Mouse (Mus musculus) MEL (cell line): ENCODE data around the gene Urah. TPM values are rescaled to one million over a fixed set of nuclear protein-coding genes. Genes with fewer than 3 reads are reported as not detected.
A peak's percentile ranks its signal among the peaks of the same experiment; 100 is the strongest.

ENCODE experiments used
- DNase-seq: peaks from one replicate; pipeline ENCODE4 v3.0.0; 2011; ENCODE audit warnings: low read depth, low spot score
- H3K27ac ChIP-seq: 2 replicates; pipeline ENCODE4 v1.5.1; 2012; ENCODE audit warnings: low read depth, mild to moderate bottlenecking, control low read depth, low read length, moderate library complexity; ENCODE audit not compliant: control insufficient read depth
- H3K27me3 ChIP-seq, 2 experiments: fragments of 150-350 bp in 1 of 2; sonication (generic) in 1 of 2; 2 replicates each; pipeline ENCODE4 v1.6.1; 2012; ENCODE audit warnings: low read length in 2 of 2, mild to moderate bottlenecking in 2 of 2, improper control_type of control experiment in 1 of 2, moderate library complexity in 1 of 2; ENCODE audit not compliant: insufficient read depth in 2 of 2, control insufficient read depth in 1 of 2
- H3K36me3 ChIP-seq, 2 experiments: 2 replicates each; pipeline ENCODE4 v1.6.1; 2012 to 2014; ENCODE audit warnings: low read length in 2 of 2, improper control_type of control experiment in 1 of 2, inconsistent platforms in 1 of 2, mild to moderate bottlenecking in 1 of 2; ENCODE audit not compliant: insufficient read depth in 2 of 2, control insufficient read depth in 1 of 2
- H3K4me1 ChIP-seq, 2 experiments: fragments of 150-350 bp in 1 of 2; sonication (generic) in 1 of 2; 2 replicates each; pipeline ENCODE4 v1.6.1; 2012; ENCODE audit warnings: low read length in 2 of 2, improper control_type of control experiment in 1 of 2, mild to moderate bottlenecking in 1 of 2; ENCODE audit not compliant: insufficient read depth in 2 of 2, control insufficient read depth in 1 of 2
- H3K4me3 ChIP-seq, 2 experiments: fragments of 150-350 bp in 1 of 2; sonication (generic) in 1 of 2; 2 replicates each; pipeline ENCODE4 v1.5.1; 2012; ENCODE audit warnings: low read depth in 2 of 2, low read length in 2 of 2, mild to moderate bottlenecking in 2 of 2, moderate library complexity in 2 of 2, control low read depth in 1 of 2, improper control_type of control experiment in 1 of 2; ENCODE audit not compliant: control insufficient read depth in 1 of 2, insufficient read depth in 1 of 2
- H3K79me2 ChIP-seq: 2 replicates; pipeline ENCODE4 v1.6.1; 2012; ENCODE audit warnings: mild to moderate bottlenecking, low read length, moderate library complexity; ENCODE audit not compliant: control insufficient read depth, poor library complexity, insufficient read depth
- H3K9ac ChIP-seq: 2 replicates; pipeline ENCODE4 v1.6.1; 2012; ENCODE audit warnings: low read depth, mild to moderate bottlenecking, control low read depth, low read length, moderate library complexity; ENCODE audit not compliant: control insufficient read depth, poor library complexity, severe bottlenecking
- H3K9me3 ChIP-seq: fragments of 150-350 bp; sonication (generic); replicated peaks from 2 replicates; pipeline ENCODE4 v1.6.1; 2012; ENCODE audit warnings: mild to moderate bottlenecking, low read length, improper control_type of control experiment, moderate library complexity; ENCODE audit not compliant: insufficient read depth
- BHLHE40 ChIP-seq: IDR thresholded peaks from 2 replicates; pipeline ENCODE4 v1.6.1; 2012; ENCODE audit warnings: low read depth, mild to moderate bottlenecking, inconsistent platforms, low read length, improper control_type of control experiment, borderline replicate concordance
- CHD2 ChIP-seq: IDR thresholded peaks from 2 replicates; pipeline ENCODE4 v1.6.1; 2011; ENCODE audit warnings: low read length, improper control_type of control experiment
- CTCF ChIP-seq, 3 experiments: IDR thresholded peaks in 2 of 3; conservative IDR thresholded peaks in 1 of 3; 2 replicates each; pipeline ENCODE4 v1.5.1; 2011 to 2012; ENCODE audit warnings: low read length in 3 of 3, low read depth in 2 of 3, mild to moderate bottlenecking in 2 of 3, improper control_type of control experiment in 1 of 3, inconsistent platforms in 1 of 3, mixed read lengths in 1 of 3, moderate library complexity in 1 of 3; ENCODE audit not compliant: control insufficient read depth in 1 of 3, insufficient read depth in 1 of 3, poor library complexity in 1 of 3, severe bottlenecking in 1 of 3
- E2F4 ChIP-seq: IDR thresholded peaks from 2 replicates; pipeline ENCODE4 v1.6.1; 2011; ENCODE audit warnings: low read depth, low read length, improper control_type of control experiment, borderline replicate concordance
- ELF1 ChIP-seq: IDR thresholded peaks from 2 replicates; pipeline ENCODE4 v1.6.1; 2014; ENCODE audit warnings: low read depth, mild to moderate bottlenecking, inconsistent platforms, low read length, improper control_type of control experiment, moderate library complexity
- EP300 ChIP-seq, 2 experiments: IDR thresholded peaks; 2 replicates each; pipeline ENCODE4 v1.6.1; 2011; ENCODE audit warnings: improper control_type of control experiment in 2 of 2, low read length in 2 of 2, low read depth in 1 of 2, mild to moderate bottlenecking in 1 of 2
- ETS1 ChIP-seq: IDR thresholded peaks from 2 replicates; pipeline ENCODE4 v1.6.1; 2012; ENCODE audit warnings: low read depth, mild to moderate bottlenecking, inconsistent platforms, low read length, improper control_type of control experiment, moderate library complexity
- GABPA ChIP-seq: IDR thresholded peaks from 2 replicates; pipeline ENCODE4 v1.6.1; 2012; ENCODE audit warnings: low read depth, mild to moderate bottlenecking, inconsistent platforms, low read length, improper control_type of control experiment, moderate library complexity
- GATA1 ChIP-seq: IDR thresholded peaks from 2 replicates; pipeline ENCODE4 v1.6.1; 2011; ENCODE audit warnings: low read depth, low read length, improper control_type of control experiment
- HCFC1 ChIP-seq: IDR thresholded peaks from 2 replicates; pipeline ENCODE4 v1.6.1; 2012; ENCODE audit warnings: low read depth, mild to moderate bottlenecking, inconsistent platforms, low read length, improper control_type of control experiment, moderate library complexity
- JUND ChIP-seq: IDR thresholded peaks from 2 replicates; pipeline ENCODE4 v1.6.1; 2011; ENCODE audit warnings: low read depth, mild to moderate bottlenecking, improper control_type of control experiment, low read length
- KAT2A ChIP-seq: conservative IDR thresholded peaks from 2 replicates; pipeline ENCODE4 v1.6.1; 2012; ENCODE audit warnings: low read depth, low read length, improper control_type of control experiment, inconsistent platforms
- MAX ChIP-seq: IDR thresholded peaks from 2 replicates; pipeline ENCODE4 v1.6.1; 2011; ENCODE audit warnings: low read length, improper control_type of control experiment
- MAZ ChIP-seq: IDR thresholded peaks from 2 replicates; pipeline ENCODE4 v1.6.1; 2012; ENCODE audit warnings: low read depth, mild to moderate bottlenecking, inconsistent platforms, low read length, improper control_type of control experiment
- MEF2A ChIP-seq: IDR thresholded peaks from 2 replicates; pipeline ENCODE4 v1.6.1; 2014; ENCODE audit warnings: low read depth, mild to moderate bottlenecking, inconsistent platforms, low read length, improper control_type of control experiment; ENCODE audit not compliant: poor library complexity, insufficient replicate concordance, severe bottlenecking; ENCODE audit errors: extremely low read depth
- MXI1 ChIP-seq: IDR thresholded peaks from 2 replicates; pipeline ENCODE4 v1.6.1; 2011; ENCODE audit warnings: mild to moderate bottlenecking, low read depth, low read length, improper control_type of control experiment
- MYB ChIP-seq: IDR thresholded peaks from 2 replicates; pipeline ENCODE4 v1.6.1; 2011; ENCODE audit warnings: mild to moderate bottlenecking, low read depth, low read length, improper control_type of control experiment
- MYC ChIP-seq: IDR thresholded peaks from 2 replicates; pipeline ENCODE4 v1.6.1; 2011; ENCODE audit warnings: low read depth, mild to moderate bottlenecking, low read length, improper control_type of control experiment, moderate library complexity
- NELFE ChIP-seq: IDR thresholded peaks from 2 replicates; pipeline ENCODE4 v1.6.1; 2011; ENCODE audit warnings: low read depth, low read length, improper control_type of control experiment
- NRF1 ChIP-seq: IDR thresholded peaks from 2 replicates; pipeline ENCODE4 v1.6.1; 2014; ENCODE audit warnings: low read depth, mild to moderate bottlenecking, inconsistent platforms, low read length, improper control_type of control experiment, moderate library complexity; ENCODE audit not compliant: poor library complexity, insufficient read depth, severe bottlenecking
- POLR2A ChIP-seq, 2 experiments: IDR thresholded peaks; 2 replicates each; pipeline ENCODE4 v1.6.1; 2011 to 2012; ENCODE audit warnings: low read length in 2 of 2, mild to moderate bottlenecking in 2 of 2, control low read depth in 1 of 2, improper control_type of control experiment in 1 of 2, low read depth in 1 of 2, moderate library complexity in 1 of 2; ENCODE audit not compliant: control insufficient read depth in 1 of 2, insufficient read depth in 1 of 2, poor library complexity in 1 of 2
- POLR2AphosphoS2 ChIP-seq: IDR thresholded peaks from 2 replicates; pipeline ENCODE4 v1.6.1; 2011; ENCODE audit warnings: low read length, improper control_type of control experiment
- POLR2AphosphoS5 ChIP-seq: IDR thresholded peaks from 2 replicates; pipeline ENCODE4 v1.6.1; 2012; ENCODE audit warnings: low read depth, borderline replicate concordance, mild to moderate bottlenecking, inconsistent platforms, low read length, moderate library complexity, mixed read lengths
- RAD21 ChIP-seq: IDR thresholded peaks from 2 replicates; pipeline ENCODE4 v1.6.1; 2011; ENCODE audit warnings: mild to moderate bottlenecking, low read depth, low read length, improper control_type of control experiment
- SIN3A ChIP-seq: IDR thresholded peaks from 2 replicates; pipeline ENCODE4 v1.6.1; 2012; ENCODE audit warnings: low read length, improper control_type of control experiment, inconsistent platforms
- SMC3 ChIP-seq: IDR thresholded peaks from 2 replicates; pipeline ENCODE4 v1.6.1; 2011; ENCODE audit warnings: low read depth, low read length, improper control_type of control experiment
- TAL1 ChIP-seq: IDR thresholded peaks from 2 replicates; pipeline ENCODE4 v1.6.1; 2012; ENCODE audit warnings: mild to moderate bottlenecking, inconsistent platforms, low read length, moderate library complexity, mixed read lengths
- TBP ChIP-seq: IDR thresholded peaks from 2 replicates; pipeline ENCODE4 v1.8.0; 2011; ENCODE audit warnings: low read depth, low read length, improper control_type of control experiment
- TCF12 ChIP-seq: IDR thresholded peaks from 2 replicates; pipeline ENCODE4 v1.6.1; 2014; ENCODE audit warnings: low read depth, mild to moderate bottlenecking, inconsistent platforms, low read length, improper control_type of control experiment, moderate library complexity
- UBTF ChIP-seq: IDR thresholded peaks from 2 replicates; pipeline ENCODE4 v1.6.1; 2012; ENCODE audit warnings: low read depth, mild to moderate bottlenecking, inconsistent platforms, low read length, improper control_type of control experiment, moderate library complexity, borderline replicate concordance; ENCODE audit not compliant: insufficient read depth
- USF1 ChIP-seq: IDR thresholded peaks from 2 replicates; pipeline ENCODE4 v1.6.1; 2014; ENCODE audit warnings: low read depth, mild to moderate bottlenecking, inconsistent platforms, low read length, improper control_type of control experiment, moderate library complexity
- USF2 ChIP-seq, 2 experiments: IDR thresholded peaks; 2 replicates each; pipeline ENCODE4 v1.6.1; 2011 to 2012; ENCODE audit warnings: improper control_type of control experiment in 2 of 2, low read length in 2 of 2, borderline replicate concordance in 1 of 2, inconsistent platforms in 1 of 2, low read depth in 1 of 2, mild to moderate bottlenecking in 1 of 2; ENCODE audit not compliant: insufficient read depth in 1 of 2
- ZC3H11A ChIP-seq: IDR thresholded peaks from 2 replicates; pipeline ENCODE4 v1.6.1; 2012; ENCODE audit warnings: low read depth, mild to moderate bottlenecking, inconsistent platforms, low read length, improper control_type of control experiment
- ZKSCAN1 ChIP-seq: IDR thresholded peaks from 2 replicates; pipeline ENCODE4 v1.6.1; 2012; ENCODE audit warnings: low read depth, mild to moderate bottlenecking, inconsistent platforms, low read length, improper control_type of control experiment, moderate library complexity
- ZMIZ1 ChIP-seq: IDR thresholded peaks from 2 replicates; pipeline ENCODE4 v1.6.1; 2012; ENCODE audit warnings: low read depth, mild to moderate bottlenecking, inconsistent platforms, low read length, improper control_type of control experiment, moderate library complexity
- ZNF384 ChIP-seq: IDR thresholded peaks from 2 replicates; pipeline ENCODE4 v1.6.1; 2012; ENCODE audit warnings: low read depth, mild to moderate bottlenecking, inconsistent platforms, low read length, improper control_type of control experiment
- polyA plus RNA-seq, 2 experiments: library from polyadenylated mRNA; stranded (reverse) in 1 of 2; unstranded in 1 of 2; fragments of >175 nt in 1 of 2; fragments of >200 nt in 1 of 2; gene quantifications; 2 replicates each; pipeline versions ENCODE4 v1.2.1 to v1.2.4; 2012; ENCODE audit warnings: low replicate concordance in 2 of 2, low read depth in 1 of 2; ENCODE audit not compliant: insufficient read length in 2 of 2, insufficient read depth in 1 of 2, missing spikeins in 1 of 2
- total RNA-seq: library from RNA; depleted of rRNA; stranded (reverse); fragments of 300-350 nt; gene quantifications from 2 replicates; pipeline ENCODE4 v1.2.3, GENCODE M21; 2012

Gene Urah
- total and polyA plus RNA-seq, 3 experiments, result not detected

GRCm38 (mm10) chr7:140856785-140857549 lies 22.1 kb downstream of the Urah start, which contains the start of gene Ric8a:
Ric8a (plus strand) TSS chr7:140856957.
- H3K9me3 ChIP-seq, result no peaks in the 10 kb centered on the region
- H3K27me3 ChIP-seq, result no peaks in the 10 kb centered on the region
- H3K27ac ChIP-seq, result peak within 1 kb of the TSS; percentile 89
- H3K4me3 ChIP-seq, result peak within 1 kb of the TSS; percentile 84 to 91
- DNase-seq, result peak; percentile 90
- H3K79me2 ChIP-seq, result peaks cover 37% of the 10 kb centered on the region
- peak within 1 kb of the TSS; percentile 80 for H3K9ac ChIP-seq
- H3K4me1 ChIP-seq, result peaks cover 3 to 19% of the 10 kb centered on the region in 2 experiments; a peak in 3 of 4 replicates
- peaks cover 2 to 8% of the 10 kb centered on the region in 2 experiments for H3K36me3 ChIP-seq
- TF ChIP-seq KAT2A (no peak; the same call in 1 of the 2 replicates), NELFE (peak; percentile 72), MEF2A (no peak), UBTF (no peak), TCF12 (peak; percentile 52; the same call in 1 of the 2 replicates), NRF1 (no peak), CHD2 (peak; percentile 50), RAD21 (no peak), GATA1 (no peak), USF2 (IDR thresholded peaks at IDR 0.05; ENCODE audit: borderline replicate concordance in 1 of 2, insufficient read depth in 1 of 2, low read depth in 1 of 2, low read length in 2 of 2) (no peak), GABPA (no peak), MXI1 (peak; percentile 90), TBP (0 out of 2 replicates have a peak, but pooled peaks have one; percentile 51), POLR2A (IDR thresholded peaks at IDR 0.05; ENCODE audit: control insufficient read depth in 1 of 2, insufficient read depth in 1 of 2, low read depth in 1 of 2, low read length in 2 of 2, poor library complexity in 1 of 2) (peak in 1 of 2 experiments; percentile 79), MAX (peak; percentile 72), ZKSCAN1 (no peak), JUND (no peak), MAZ (0 out of 2 replicates have a peak, but pooled peaks have one; percentile 43), ZC3H11A (no peak), BHLHE40 (no peak), SMC3 (no peak), E2F4 (no peak), MYB (no peak), ELF1 (peak; percentile 85), HCFC1 (peak; percentile 77), EP300 (IDR thresholded peaks at IDR 0.05; ENCODE audit: low read depth in 1 of 2, low read length in 2 of 2) (peak in 1 of 2 experiments; percentile 15; a peak in 1 of 4 replicates), POLR2AphosphoS2 (peak; percentile 46; the same call in 1 of the 2 replicates), SIN3A (peak; percentile 93), ETS1 (peak; percentile 42; the same call in 1 of the 2 replicates), CTCF (IDR thresholded peaks at IDR 0.05 in 2 of 3, conservative IDR thresholded peaks at IDR 0.05 in 1 of 3; ENCODE audit: control insufficient read depth in 1 of 3, insufficient read depth in 1 of 3, low read depth in 2 of 3, low read length in 3 of 3, poor library complexity in 1 of 3, severe bottlenecking in 1 of 3) (no peak), TAL1 (no peak), POLR2AphosphoS5 (no peak), USF1 (no peak), ZMIZ1 (no peak), ZNF384 (no peak), MYC (peak; percentile 56)
